Mouse (Mus musculus): ENCODE results near the gene Dtd2. TPM values are rescaled to one million over a fixed set of nuclear protein-coding genes. Genes with fewer than 3 reads are reported as not detected.

Dtd2 gene
- total and polyA plus RNA-seq, 3 experiments: 15.5 to 22.4 TPM; not detected in 1

Other genes starting within 250 kb of the Dtd2 start
- 67.3 and 72.0 TPM in 2 replicates for gene Hectd1, start 177.0 kb downstream of the Dtd2 start, total RNA-seq (2012; rRNA removed)
- gene Hectd1, start 177.0 kb downstream of the Dtd2 start, polyA plus RNA-seq (2012; ENCODE audit: insufficient read depth in 1 of 2, insufficient read length in 2 of 2, low read depth in 1 of 2, low replicate concordance in 2 of 2, missing spikeins in 1 of 2): 100 to 1,000 TPM in 1 of 2 experiments, 10 to 100 TPM in 1; 55.2 to 248 TPM
- 41.2 and 46.2 TPM in 2 replicates for gene Heatr5a, start 35.2 kb downstream of the Dtd2 start, total RNA-seq (2012; rRNA removed)
- gene Heatr5a, start 35.2 kb downstream of the Dtd2 start, polyA plus RNA-seq (2012; ENCODE audit: insufficient read depth in 1 of 2, insufficient read length in 2 of 2, low read depth in 1 of 2, low replicate concordance in 2 of 2, missing spikeins in 1 of 2): 10 to 100 TPM; 70.4 to 70.5 TPM
- not detected in 2 replicates for gene Gpr33, start 21.6 kb upstream of the Dtd2 start, total RNA-seq (2012; rRNA removed)
- gene Gpr33, start 21.6 kb upstream of the Dtd2 start, polyA plus RNA-seq (2012; ENCODE audit: insufficient read depth in 1 of 2, insufficient read length in 2 of 2, low read depth in 1 of 2, low replicate concordance in 2 of 2, missing spikeins in 1 of 2): not detected
- gene Nubpl, start 91.2 kb upstream of the Dtd2 start, total RNA-seq (2012; rRNA removed): 4.3 and 5.2 TPM in 2 replicates
- 1 to 10 TPM in 1 of 2 experiments, not detected in 1; 4.7 TPM for gene Nubpl, start 91.2 kb upstream of the Dtd2 start, polyA plus RNA-seq (2012; ENCODE audit: insufficient read depth in 1 of 2, insufficient read length in 2 of 2, low read depth in 1 of 2, low replicate concordance in 2 of 2, missing spikeins in 1 of 2)

Measured in MEL (cell line).